Mouse (Mus musculus) heart, postnatal 0 days (tissue): ENCODE results near the gene Calm4.

ENCODE experiments used
- CTCF ChIP-seq: IDR thresholded peaks from 2 replicates; pipeline ENCODE4 v1.5.1; 2016; ENCODE audit warnings: antibody characterized with exemption, control low read depth, low read depth
- EP300 ChIP-seq: IDR thresholded peaks from 2 replicates; pipeline ENCODE4 v1.6.1; 2016; ENCODE audit warnings: antibody characterized with exemption, low read depth

DNA sequence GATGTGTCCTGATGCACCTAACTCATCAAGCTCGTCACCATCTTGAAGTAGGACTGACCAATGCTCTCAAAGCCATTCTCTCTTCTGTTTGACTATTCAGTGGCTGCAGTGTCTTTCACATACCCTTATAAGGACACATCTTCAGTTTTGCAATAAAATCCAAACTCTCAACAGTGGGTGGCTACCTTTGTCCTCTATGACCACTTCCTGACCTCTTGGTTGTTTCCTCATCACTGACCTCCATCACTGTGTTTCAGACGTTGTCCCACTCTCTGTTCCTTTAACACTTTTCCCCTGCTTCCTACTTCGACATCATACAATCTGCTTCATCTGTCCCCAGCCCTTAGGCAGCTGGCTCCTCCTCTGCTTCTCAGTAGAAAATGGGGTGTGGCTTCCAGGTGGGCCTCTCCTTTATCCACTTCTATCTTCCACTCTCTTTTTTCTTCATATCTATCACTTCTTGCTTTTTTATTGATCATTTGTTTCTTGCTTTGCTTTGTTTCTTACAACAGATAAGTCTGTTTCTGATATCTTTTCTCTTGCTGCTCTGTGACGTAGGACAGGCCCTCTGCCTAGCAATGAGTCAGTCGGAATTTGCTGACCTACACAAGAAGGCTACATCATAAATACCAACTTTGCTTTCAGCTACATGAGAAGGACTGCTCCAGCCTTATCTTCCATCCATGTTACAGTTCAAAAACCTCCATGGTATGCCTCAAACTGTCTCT lies 19.4 kb upstream of the Calm4 start:
- TF ChIP-seq CTCF (no peak), EP300 (no peak)
